Comparison of ENCODE assay signal across 8 mouse cellular contexts in the genomic region with DNA sequence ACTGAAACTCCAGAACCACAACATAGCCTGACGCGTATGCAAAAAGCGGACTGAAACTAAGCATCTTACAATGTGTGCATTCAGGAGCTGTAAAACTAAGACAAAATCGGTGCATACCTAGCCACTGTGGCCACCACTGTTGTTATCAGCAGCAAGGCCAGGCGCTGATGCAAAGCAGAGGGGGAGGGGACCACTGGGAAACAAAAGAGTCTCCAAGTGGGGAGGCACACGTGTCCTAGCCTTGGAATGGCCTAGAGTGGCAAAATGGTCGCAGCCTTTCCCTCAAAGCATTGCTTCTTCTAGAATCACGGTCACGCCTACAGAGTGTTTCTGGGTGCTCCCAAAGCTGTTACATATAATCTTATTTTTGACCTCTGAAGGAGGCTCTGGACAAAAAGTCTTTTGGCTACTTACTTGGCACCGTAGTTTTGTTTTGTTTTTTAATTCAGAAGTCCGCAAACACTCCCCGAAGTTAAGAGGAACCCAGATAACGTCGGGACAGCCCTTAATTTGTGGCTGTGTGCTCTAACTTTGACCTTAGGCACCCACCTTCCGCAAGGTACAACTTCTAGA. TPM values are rescaled to one million over a fixed set of nuclear protein-coding genes. Genes with fewer than 3 reads are reported as not detected.
DNase-seq lines count a peak whose midpoint lies in the region; ATAC-seq and TF ChIP-seq lines count a peak whose summit lies in the region.

No protein-coding gene starts in this region.

- no peak for TF ChIP-seq CTCF in E14TG2a.4 (conservative IDR thresholded peaks at IDR 0.05; ENCODE audit: low read length)
- TF ChIP-seq CTCF in olfactory bulb, adult 2 months (IDR thresholded peaks at IDR 0.05; ENCODE audit: insufficient read depth, low read depth, low read length): no peak

- H3K9me3 ChIP-seq in E14TG2a.4 (ENCODE audit: low read length): no peaks in the 10 kb centered on the region
- no peaks in the 10 kb centered on the region for H3K9me3 ChIP-seq in embryonic facial prominence, embryonic 13.5 days
- no peaks in the 10 kb centered on the region for H3K9me3 ChIP-seq in heart, embryonic 16.5 days (replicated peaks; ENCODE audit: control insufficient read depth, low read length)
- no peaks in the 10 kb centered on the region for H3K9me3 ChIP-seq in lung, embryonic 15.5 days

- TF ChIP-seq POLR2A in olfactory bulb, adult 2 months (IDR thresholded peaks at IDR 0.05; ENCODE audit: insufficient read depth, low read depth, low read length): no peak

- WGBS in embryonic facial prominence, embryonic 13.5 days: under 1% methylated on average over 15 of the region's 15 CpGs
- 2% methylated on average over 15 of the region's 15 CpGs for WGBS in heart, embryonic 16.5 days
- under 1% methylated on average over 15 of the region's 15 CpGs for WGBS in lung, embryonic 15.5 days
- WGBS in olfactory bulb, adult 2 months: 11% methylated on average over 15 of the region's 15 CpGs

- H3K27me3 ChIP-seq in E14TG2a.4 (ENCODE audit: insufficient read depth, low read length): peaks cover 15% of the 10 kb centered on the region
- H3K27me3 ChIP-seq in embryonic facial prominence, embryonic 13.5 days: no peaks in the 10 kb centered on the region
- H3K27me3 ChIP-seq in heart, embryonic 16.5 days (ENCODE audit: control insufficient read depth, insufficient read depth, low read length): no peaks in the 10 kb centered on the region
- H3K27me3 ChIP-seq in lung, embryonic 15.5 days: no peaks in the 10 kb centered on the region

- peak overlapping the region; percentile 75 for H3K27ac ChIP-seq in embryonic facial prominence, embryonic 13.5 days
- peak overlapping the region; percentile 85 for H3K27ac ChIP-seq in heart, embryonic 16.5 days (ENCODE audit: low read length)
- H3K27ac ChIP-seq in lung, embryonic 15.5 days: peak overlapping the region; percentile 79
- peak overlapping the region; percentile 66 for H3K27ac ChIP-seq in olfactory bulb, adult 2 months (ENCODE audit: insufficient read depth, low read depth, low read length)

- peaks cover 91% of the 10 kb centered on the region for H3K4me1 ChIP-seq in E14TG2a.4 (replicated peaks; ENCODE audit: low read depth, low read length)
- peaks cover 31% of the 10 kb centered on the region for H3K4me1 ChIP-seq in embryonic facial prominence, embryonic 13.5 days
- H3K4me1 ChIP-seq in heart, embryonic 16.5 days (ENCODE audit: control insufficient read depth, insufficient read depth, low read length): peaks cover 20% of the 10 kb centered on the region
- H3K4me1 ChIP-seq in lung, embryonic 15.5 days: peaks cover 29% of the 10 kb centered on the region
- no peaks in the 10 kb centered on the region for H3K4me1 ChIP-seq in olfactory bulb, adult 2 months (ENCODE audit: control insufficient read depth, insufficient read depth, low read length)

- peak overlapping the region; percentile 86 for H3K4me2 ChIP-seq in embryonic facial prominence, embryonic 13.5 days
- H3K4me2 ChIP-seq in heart, embryonic 16.5 days (ENCODE audit: low read depth, low read length): peak overlapping the region; percentile 81
- H3K4me2 ChIP-seq in lung, embryonic 15.5 days: peak overlapping the region; percentile 85

- peaks cover 43% of the 10 kb centered on the region for H3K36me3 ChIP-seq in E14TG2a.4 (ENCODE audit: insufficient read depth, low read length)
- peaks cover 20% of the 10 kb centered on the region for H3K36me3 ChIP-seq in embryonic facial prominence, embryonic 13.5 days
- H3K36me3 ChIP-seq in heart, embryonic 16.5 days (ENCODE audit: control insufficient read depth, insufficient read depth): peaks cover 4% of the 10 kb centered on the region
- peaks cover 9% of the 10 kb centered on the region; the same call in 1 of the 2 replicates for H3K36me3 ChIP-seq in lung, embryonic 15.5 days

- peak; percentile 71 for DNase-seq in adrenal gland, postnatal 10 days
- DNase-seq in kidney, postnatal 4 days: peak; percentile 49 to 68
- no peak for DNase-seq in urinary bladder, adult 2 months (ENCODE audit: low spot score)

- H3K9ac ChIP-seq in embryonic facial prominence, embryonic 13.5 days: peak overlapping the region; percentile 90
- H3K9ac ChIP-seq in heart, embryonic 16.5 days (ENCODE audit: low read length): peak overlapping the region; percentile 98
- peak overlapping the region; percentile 86 for H3K9ac ChIP-seq in lung, embryonic 15.5 days

- H3K4me3 ChIP-seq in E14TG2a.4 (replicated peaks; ENCODE audit: low read length): peak overlapping the region; percentile 95
- peak overlapping the region; percentile 86 for H3K4me3 ChIP-seq in embryonic facial prominence, embryonic 13.5 days
- H3K4me3 ChIP-seq in heart, embryonic 16.5 days (ENCODE audit: low read length): peak overlapping the region; percentile 88
- peak overlapping the region; percentile 74 for H3K4me3 ChIP-seq in lung, embryonic 15.5 days
- peak overlapping the region; percentile 69 for H3K4me3 ChIP-seq in olfactory bulb, adult 2 months (ENCODE audit: insufficient read depth, low read depth, low read length)

- ATAC-seq in embryonic facial prominence, embryonic 13.5 days (ENCODE audit: insufficient number of reproducible peaks, insufficient read depth, low FRiP score, low TSS enrichment, low read depth): no peak
- ATAC-seq in heart, embryonic 16.5 days (replicated peaks; ENCODE audit: extremely low read depth, insufficient read depth, low FRiP score): peak; percentile 41; the same call in 1 of the 2 replicates
- ATAC-seq in lung, embryonic 15.5 days (ENCODE audit: borderline replicate concordance, extremely low read depth, low FRiP score, low TSS enrichment): peak; percentile 40; the same call in 1 of the 2 replicates

RNA-seq across cellular contexts. Expression of a gene that starts 0.9 kb away (rescaled TPM):
- total RNA-seq in adrenal gland, postnatal 10 days (2021): 100 to 1,000 TPM; 360 to 367 TPM
- polyA plus RNA-seq in embryonic facial prominence, embryonic 13.5 days (2015; fragmentation: Nextera tagmentation; extraction: Ambion mirVana): 386 and 412 TPM in 2 replicates
- polyA plus RNA-seq in heart, embryonic 16.5 days (2015; fragmentation: Nextera tagmentation; extraction: Ambion mirVana): 319 and 331 TPM in 2 replicates
- 529 TPM in 2 replicates for polyA plus RNA-seq in lung, embryonic 15.5 days (2015; fragmentation: Nextera tagmentation; extraction: Ambion mirVana)
- 347 TPM in 1 of 2 replicates, not detected in the other for polyA plus RNA-seq in olfactory bulb, adult 2 months (2012; ENCODE audit: insufficient read depth, insufficient read length, low replicate concordance, missing spikeins)
- polyA plus RNA-seq in urinary bladder, adult 2 months (2012; rRNA removed): 171 and 185 TPM in 2 replicates
